Mouse (Mus musculus) lung, adult 2 months (tissue): ENCODE measurements around the gene Nxpe3. TPM values are rescaled to one million over a fixed set of nuclear protein-coding genes. Genes with fewer than 3 reads are reported as not detected.
A peak's percentile ranks its signal among the peaks of the same experiment; 100 is the strongest.

ENCODE experiments used
- DNase-seq: peaks from one replicate; pipeline ENCODE4 v3.0.0; 2022
- H3K4me1 ChIP-seq: fragments of 200-500 bp; 2 replicates; pipeline ENCODE4 v1.6.1; 2011; ENCODE audit warnings: low read length; ENCODE audit not compliant: control insufficient read depth, insufficient read depth
- H3K4me3 ChIP-seq: fragments of 200-500 bp; replicated peaks from 2 replicates; pipeline ENCODE3; 2011; ENCODE audit warnings: low read depth, mild to moderate bottlenecking, control low read depth, low read length; ENCODE audit errors: extremely low read depth
- CTCF ChIP-seq: fragments of 200-500 bp; IDR thresholded peaks from 2 replicates; pipeline ENCODE4 v1.5.1; 2011; ENCODE audit warnings: mild to moderate bottlenecking, low read length, control low read depth; ENCODE audit not compliant: insufficient read depth
- POLR2A ChIP-seq: fragments of 200-500 bp; IDR thresholded peaks from 2 replicates; pipeline ENCODE4 v1.6.1; 2011; ENCODE audit warnings: low read depth, mild to moderate bottlenecking, control low read depth, low read length, borderline replicate concordance; ENCODE audit errors: extremely low read depth
- WGBS: fragments of 180-500 bp; shearing (Covaris S2); methylation state at CpG from one replicate; pipeline ENCODE4 v1.1.7; 2018; 5-methylcytosine and 5-hydroxymethylcytosine counted together
- polyA plus RNA-seq: library from polyadenylated mRNA; depleted of rRNA; stranded (reverse); fragments of >200 nt; gene quantifications from 2 replicates; pipeline ENCODE4 v1.2.3, GENCODE M21; 2012

Gene Nxpe3
- polyA plus RNA-seq, 1 experiment: 2.9 TPM

GRCm38 (mm10) chr16:55823398-55824155, 71.5 kb downstream of the Nxpe3 start:
- TF ChIP-seq POLR2A (no peak), CTCF (peak; percentile 10; the same call in 1 of the 2 replicates)
- DNase-seq: no peak
- 56% methylated on average over 11 of the region's 11 CpGs for WGBS
- Histone ChIP-seq H3K4me1 (peaks cover 2% of the 10 kb centered on the region), H3K4me3 (no peak overlapping the region)

DNA sequence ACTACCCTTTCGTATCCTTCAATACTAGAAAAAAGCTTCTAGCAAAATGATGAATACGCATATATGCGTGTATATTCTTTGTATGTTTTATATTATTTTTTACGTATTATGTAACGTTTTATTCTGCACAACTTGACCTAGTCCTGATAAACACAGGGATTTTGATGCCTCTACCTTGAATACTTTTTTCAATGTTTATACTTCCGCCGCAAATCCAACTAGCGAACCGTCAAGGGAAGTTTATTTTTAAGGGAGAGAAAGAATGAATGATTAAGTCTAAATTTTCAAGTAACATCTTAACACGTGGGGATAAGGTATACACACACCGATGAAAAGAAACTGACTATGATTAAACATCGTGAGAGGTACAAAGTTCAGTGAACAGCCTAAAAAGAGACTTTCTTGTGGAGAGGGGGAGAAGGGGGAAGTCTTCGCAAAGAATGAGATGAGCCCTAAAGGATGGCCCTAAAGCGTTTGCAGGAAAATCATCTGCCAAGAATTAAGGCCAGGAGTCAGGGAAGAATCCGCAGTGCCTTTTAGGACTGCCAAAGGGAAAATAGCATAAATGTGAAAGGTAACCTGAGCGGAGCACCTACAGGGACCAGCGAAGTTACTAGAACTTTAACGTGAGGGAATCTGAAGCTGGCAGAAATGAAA, 72.2 kb downstream of the Nxpe3 start:
- no peak for DNase-seq
- TF ChIP-seq CTCF (no peak), POLR2A (no peak)
- Histone ChIP-seq H3K4me1 (peaks cover 2% of the 10 kb centered on the region), H3K4me3 (peak overlapping the region; percentile 96)
- 45% methylated on average over 18 of the region's 18 CpGs for WGBS

- peak; percentile 94 for DNase-seq
- Histone ChIP-seq H3K4me3 (peak overlapping the region; percentile 96), H3K4me1 (peaks cover 2% of the 10 kb centered on the region)
- under 1% methylated on average over 67 of the region's 67 CpGs for WGBS
- TF ChIP-seq CTCF: no peak
- TF ChIP-seq POLR2A: peak; percentile 97
These were observed 72.9 kb downstream of the Nxpe3 start for GRCm38 (mm10) chr16:55821997-55822740.

DNA sequence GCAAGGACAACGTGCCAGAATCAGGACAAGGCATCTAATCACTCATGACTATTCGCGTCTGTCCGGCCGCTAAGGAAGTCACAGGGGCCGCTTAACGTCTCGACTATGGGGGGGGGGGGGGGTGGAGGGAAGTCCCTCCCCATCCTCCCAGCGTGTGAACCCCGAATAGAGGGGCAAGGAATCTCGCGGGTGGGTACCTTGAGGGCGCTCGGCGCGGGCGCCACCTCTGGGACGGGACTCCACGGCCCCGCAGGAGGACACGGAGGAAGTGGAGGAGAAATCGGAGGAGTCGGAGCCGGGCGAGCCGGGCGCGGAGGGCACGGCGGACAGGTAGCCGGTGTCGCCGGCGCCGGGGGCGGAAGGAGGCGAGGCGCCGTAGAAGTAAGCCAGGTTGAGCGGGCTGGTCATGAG, 73.5 kb downstream of the Nxpe3 start:
- no peak for DNase-seq
- H3K4me1 ChIP-seq: peaks cover 2% of the 10 kb centered on the region
- H3K4me3 ChIP-seq: peak overlapping the region; percentile 96
- TF ChIP-seq POLR2A (peak; percentile 42; the same call in 1 of the 2 replicates), CTCF (no peak)
- WGBS: under 1% methylated on average over 40 of the region's 40 CpGs

DNA sequence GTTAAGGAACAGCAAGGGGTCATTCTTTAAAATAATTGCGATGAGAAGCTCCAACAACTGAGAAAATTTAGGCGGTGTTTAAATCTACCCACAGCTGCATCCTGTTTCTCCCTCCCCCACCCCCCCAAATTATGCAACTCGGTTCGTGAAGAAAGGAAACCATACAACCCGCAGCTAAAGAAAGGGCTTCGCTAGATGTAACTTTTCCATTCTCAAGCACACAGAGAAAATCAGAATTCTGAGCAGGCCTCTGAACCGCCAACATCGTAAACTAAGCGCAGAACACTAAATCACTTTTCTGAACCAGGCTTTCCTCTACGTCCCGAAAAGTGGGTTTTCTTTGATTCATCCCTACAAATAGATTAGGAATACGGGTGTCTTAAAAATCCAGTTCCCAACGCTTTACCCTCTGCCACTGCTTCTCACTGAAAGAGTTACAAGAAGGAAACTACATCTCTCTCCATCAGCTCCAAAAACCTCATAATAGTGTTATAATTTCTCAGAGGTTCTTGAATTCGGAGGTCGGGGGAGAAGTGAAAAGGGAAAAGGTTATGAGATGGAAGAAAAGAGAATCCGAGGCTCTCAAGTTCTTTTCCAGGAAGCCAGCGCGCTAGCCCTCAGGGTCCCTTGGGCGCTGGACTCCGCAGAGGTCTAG, 74.0 kb downstream of the Nxpe3 start:
- 3% methylated on average over 20 of the region's 20 CpGs for WGBS
- H3K4me3 ChIP-seq: peak overlapping the region; percentile 96
- TF ChIP-seq POLR2A: no peak
- no peak for TF ChIP-seq CTCF
- H3K4me1 ChIP-seq: peaks cover 2% of the 10 kb centered on the region
- no peak for DNase-seq

DNA sequence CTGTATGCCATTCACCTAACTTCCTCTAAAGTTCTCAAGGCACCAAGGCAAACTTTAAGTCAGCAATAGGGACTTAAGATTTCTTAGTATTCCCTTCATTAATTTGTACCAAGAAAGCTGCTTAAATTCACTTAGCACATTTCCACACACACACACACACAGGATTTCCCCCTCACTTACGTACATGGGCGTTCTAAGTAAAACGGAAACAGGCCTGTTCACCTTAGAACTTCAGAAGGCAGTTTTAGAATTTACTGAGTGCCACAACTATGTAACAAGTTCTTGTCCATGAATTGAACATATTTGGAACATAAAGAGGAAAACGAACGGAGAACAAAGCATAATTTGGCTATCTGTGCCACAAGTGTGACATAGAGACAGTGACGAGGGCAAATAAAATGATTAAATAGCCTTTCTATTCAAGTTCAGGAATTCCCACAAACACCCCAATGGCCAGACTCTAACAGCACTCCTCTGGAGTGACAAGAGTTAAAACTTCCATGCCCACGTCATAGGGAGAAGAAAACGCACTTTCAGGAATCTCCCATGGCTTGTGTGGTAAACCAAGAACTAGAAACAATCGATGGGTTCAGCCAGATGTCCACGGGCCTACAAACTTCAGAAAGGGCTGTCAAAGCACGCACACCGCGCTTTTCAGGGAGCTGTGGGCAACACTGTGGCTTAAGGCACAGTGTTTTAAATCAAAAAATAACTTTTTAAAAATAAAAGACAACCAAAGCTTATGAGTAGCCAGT, 74.7 kb downstream of the Nxpe3 start:
- 14% methylated on average over 13 of the region's 13 CpGs for WGBS
- Histone ChIP-seq H3K4me3 (peak overlapping the region; percentile 96), H3K4me1 (peaks cover 4% of the 10 kb centered on the region)
- DNase-seq: peak; percentile 35
- TF ChIP-seq POLR2A: no peak
- TF ChIP-seq CTCF: no peak

DNA sequence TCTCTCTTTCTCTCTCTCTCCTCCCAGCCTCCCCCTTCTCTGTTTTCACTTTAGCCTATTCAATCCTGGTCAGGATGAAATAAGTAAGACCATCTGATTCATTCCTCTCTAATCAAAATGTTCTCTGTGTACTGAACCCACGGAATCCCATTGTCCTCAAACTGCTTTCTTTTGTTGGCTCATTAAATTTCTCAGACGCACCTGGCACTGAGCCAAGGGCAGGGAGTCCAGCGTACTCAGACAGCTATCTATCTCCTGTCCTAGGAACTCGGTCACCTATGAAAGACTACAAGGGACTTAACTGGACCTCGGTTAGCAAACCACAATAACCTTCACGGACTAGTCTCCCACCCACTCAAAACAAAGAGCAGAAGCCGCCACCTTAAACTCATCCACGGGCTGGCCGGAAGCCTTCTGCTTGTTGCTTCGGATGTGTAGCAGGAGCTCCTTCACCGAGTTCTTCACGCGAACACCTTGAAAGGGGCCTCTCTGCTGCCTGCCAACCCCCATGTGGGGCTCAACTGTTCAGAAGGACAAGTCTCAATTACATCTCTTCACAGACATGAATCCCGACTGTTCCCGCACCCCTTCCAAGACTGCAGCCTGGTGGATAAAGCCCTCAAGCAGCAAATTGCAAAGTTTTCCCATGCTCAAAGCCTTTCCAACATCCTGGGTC, 75.8 kb downstream of the Nxpe3 start:
- 10% methylated on average over 15 of the region's 15 CpGs for WGBS
- TF ChIP-seq CTCF: no peak
- no peak for TF ChIP-seq POLR2A
- peak overlapping the region; percentile 32 for H3K4me3 ChIP-seq
- H3K4me1 ChIP-seq: peaks cover 4% of the 10 kb centered on the region
- DNase-seq: peak; percentile 50
